8 mouse cellular contexts compared by ENCODE assay signal in genomic region chr4:149305761-149306711, GRCm38 (mm10). TPM values are rescaled to one million over a fixed set of nuclear protein-coding genes. Genes with fewer than 3 reads are reported as not detected.
DNase-seq lines count a peak whose midpoint lies in the region; ATAC-seq and TF ChIP-seq lines count a peak whose summit lies in the region.

No protein-coding gene starts in this region.

- peak overlapping the region; percentile 92 for H3K4me3 ChIP-seq in gastrocnemius, adult 2 months
- H3K4me3 ChIP-seq in testis, adult 2 months (ENCODE audit: control insufficient read depth, low read depth, low read length), result peak overlapping the region; percentile 94
- peak overlapping the region; percentile 81 for H3K4me3 ChIP-seq in limb, embryonic 15.5 days

- no peaks in the 10 kb centered on the region for H3K9me3 ChIP-seq in limb, embryonic 15.5 days

- peak overlapping the region; percentile 96 for H3K9ac ChIP-seq in limb, embryonic 15.5 days

- peak overlapping the region; percentile 97 for H3K27ac ChIP-seq in gastrocnemius, adult 2 months
- peak overlapping the region; percentile 79 for H3K27ac ChIP-seq in testis, adult 2 months (ENCODE audit: control insufficient read depth, insufficient read depth, low read depth, low read length)
- H3K27ac ChIP-seq in limb, embryonic 15.5 days, result peak overlapping the region; percentile 94

- peaks cover 8% of the 10 kb centered on the region for H3K4me1 ChIP-seq in testis, adult 2 months (ENCODE audit: control insufficient read depth, insufficient read depth, low read length)
- peaks cover 24% of the 10 kb centered on the region for H3K4me1 ChIP-seq in limb, embryonic 15.5 days

- TF ChIP-seq POLR2A in testis, adult 2 months (IDR thresholded peaks at IDR 0.05; ENCODE audit: control insufficient read depth, low read depth, low read length), result no peak

- peak overlapping the region; percentile 76 for H3K4me2 ChIP-seq in limb, embryonic 15.5 days

- no peaks in the 10 kb centered on the region for H3K36me3 ChIP-seq in testis, adult 2 months (ENCODE audit: control insufficient read depth, insufficient read depth, low read length)
- no peaks in the 10 kb centered on the region for H3K36me3 ChIP-seq in limb, embryonic 15.5 days

- 38% methylated on average over 14 of the region's 14 CpGs for WGBS in limb, embryonic 15.5 days

- ATAC-seq in limb, embryonic 15.5 days (ENCODE audit: insufficient number of reproducible peaks, low FRiP score, low TSS enrichment, low read depth), result no peak

- intact Hi-C loops in gastrocnemius, adult 2 months (cut with DNase I), result loop anchor here (2.0 kb wide), 2 partner anchors 19 to 29 kb away; no protein-coding TSS in a partner anchor
- intact Hi-C loops in gastrocnemius, postnatal 14 days (cut with DNase I; ENCODE audit: low total_unique reads), result no loop called here

- TF ChIP-seq CTCF in gastrocnemius, adult 2 months (IDR thresholded peaks at IDR 0.05), result no peak
- TF ChIP-seq CTCF in testis, adult 2 months (IDR thresholded peaks at IDR 0.05; ENCODE audit: control insufficient read depth, insufficient read depth, insufficient replicate concordance, low read depth, low read length), result no peak

- peak; percentile 51 for DNase-seq in gastrocnemius, adult 2 months
- DNase-seq in gastrocnemius, postnatal 10 days, result no peak
- no peak for DNase-seq in testis, postnatal 14 days (ENCODE audit: low spot score)
- DNase-seq in telencephalon, adult 2 months (ENCODE audit: low read depth, low spot score), result peak; percentile 38
- no peak for DNase-seq in c-Kit-positive CD71-positive TER-119-positive erythroid progenitor cells, embryonic 14.5 days (ENCODE audit: low spot score)
- no peak for DNase-seq in gastrocnemius, postnatal 14 days

- no peaks in the 10 kb centered on the region for H3K27me3 ChIP-seq in testis, adult 2 months (ENCODE audit: control insufficient read depth, insufficient read depth, low read length)
- H3K27me3 ChIP-seq in limb, embryonic 15.5 days, result no peaks in the 10 kb centered on the region

RNA-seq across cellular contexts. Expression of gene Kif1b, which starts 1.5 kb away (rescaled TPM):
- total RNA-seq in gastrocnemius, adult 2 months (2021), result 100 to 1,000 TPM; 256 to 358 TPM
- 100 to 1,000 TPM; 245 to 257 TPM for total RNA-seq in gastrocnemius, postnatal 10 days (2021)
- 24.9 and 25.9 TPM in 2 replicates for polyA plus RNA-seq in testis, adult 2 months (2012; rRNA removed)
- polyA plus RNA-seq in limb, embryonic 15.5 days (2015; fragmentation: Nextera tagmentation; extraction: Ambion mirVana), result 41.6 and 47.3 TPM in 2 replicates
- total RNA-seq in gastrocnemius, postnatal 14 days (2021), result 100 to 1,000 TPM; 221 to 265 TPM

Comparison
In these comparisons a context has a peak if more than half of its experiments do, and no peak if none do; other contexts are left out.
1. DNase-seq: peak in gastrocnemius, adult 2 months (single experiment) and telencephalon, adult 2 months (single experiment); none in gastrocnemius, postnatal 10 days (single experiment), testis, postnatal 14 days (single experiment), c-Kit-positive CD71-positive TER-119-positive erythroid progenitor cells, embryonic 14.5 days (single experiment) and gastrocnemius, postnatal 14 days (single experiment).
2. Peak in every context shown above with its lines, with median percentiles within 50 percentile points of each other: H3K27ac ChIP-seq and H3K4me3 ChIP-seq.